Mouse (Mus musculus) kidney, adult 18-20 months (tissue): ENCODE results near the gene Ripk4.

Experiments
- DNase-seq: peaks from one replicate; pipeline ENCODE4 v3.0.0; 2021

Ripk4 gene

GRCm38 (mm10) chr16:97763061-97763989 lies at the start of gene Ripk4:
TSS of gene Ripk4 (minus strand) at chr16:97763787.
- peak; percentile 85 for DNase-seq

GRCm38 (mm10) chr16:97808881-97809280 lies 45.3 kb upstream of the Ripk4 start:
- DNase-seq: no peak

GRCm38 (mm10) chr16:97805646-97806045 lies 42.1 kb upstream of the Ripk4 start:
- DNase-seq: no peak

- peak; percentile 86 for DNase-seq
Measured at GRCm38 (mm10) chr16:97804680-97805547, 41.3 kb upstream of the Ripk4 start.

- no peak for DNase-seq
Measured at GRCm38 (mm10) chr16:97797950-97798869, 34.6 kb upstream of the Ripk4 start.

- no peak for DNase-seq
Measured at GRCm38 (mm10) chr16:97797212-97797611, 33.6 kb upstream of the Ripk4 start.

GRCm38 (mm10) chr16:97794256-97794655 lies 30.7 kb upstream of the Ripk4 start:
- DNase-seq: no peak

GRCm38 (mm10) chr16:97783057-97783456 lies 19.5 kb upstream of the Ripk4 start:
- no peak for DNase-seq

- DNase-seq: peak; percentile 89
Measured at GRCm38 (mm10) chr16:97778353-97779025, 14.9 kb upstream of the Ripk4 start.

GRCm38 (mm10) chr16:97766501-97766900 lies 2.9 kb upstream of the Ripk4 start:
- DNase-seq: no peak

- no peak for DNase-seq
Measured at GRCm38 (mm10) chr16:97764626-97765025, 1.0 kb upstream of the Ripk4 start.

- no peak for DNase-seq
Measured at GRCm38 (mm10) chr16:97763990-97764340, 378 bp upstream of the Ripk4 start.

GRCm38 (mm10) chr16:97761782-97762181 lies 1.8 kb downstream of the Ripk4 start:
- DNase-seq: peak; percentile 46

- no peak for DNase-seq
Measured at GRCm38 (mm10) chr16:97759681-97760080, 3.9 kb downstream of the Ripk4 start.

- DNase-seq: peak; percentile 74
Measured at GRCm38 (mm10) chr16:97758288-97758687, 5.3 kb downstream of the Ripk4 start.

GRCm38 (mm10) chr16:97756460-97756859 lies 7.1 kb downstream of the Ripk4 start:
- DNase-seq: peak; percentile 37

GRCm38 (mm10) chr16:97752316-97752941 lies 11.2 kb downstream of the Ripk4 start:
- no peak for DNase-seq

GRCm38 (mm10) chr16:97751884-97752283 lies 11.7 kb downstream of the Ripk4 start:
- DNase-seq: peak; percentile 73

GRCm38 (mm10) chr16:97748421-97748820 lies 15.2 kb downstream of the Ripk4 start:
- no peak for DNase-seq

- DNase-seq: no peak
Measured at GRCm38 (mm10) chr16:97738030-97738429, 25.6 kb downstream of the Ripk4 start.

GRCm38 (mm10) chr16:97736562-97736961 lies 27.0 kb downstream of the Ripk4 start:
- no peak for DNase-seq
